Mouse (Mus musculus): ENCODE measurements around the gene Slc29a3. TPM values are rescaled to one million over a fixed set of nuclear protein-coding genes. Genes with fewer than 3 reads are reported as not detected.

Slc29a3 gene
- polyA plus RNA-seq, 1 experiment from 2014 or later = 14.8 TPM

DNA sequence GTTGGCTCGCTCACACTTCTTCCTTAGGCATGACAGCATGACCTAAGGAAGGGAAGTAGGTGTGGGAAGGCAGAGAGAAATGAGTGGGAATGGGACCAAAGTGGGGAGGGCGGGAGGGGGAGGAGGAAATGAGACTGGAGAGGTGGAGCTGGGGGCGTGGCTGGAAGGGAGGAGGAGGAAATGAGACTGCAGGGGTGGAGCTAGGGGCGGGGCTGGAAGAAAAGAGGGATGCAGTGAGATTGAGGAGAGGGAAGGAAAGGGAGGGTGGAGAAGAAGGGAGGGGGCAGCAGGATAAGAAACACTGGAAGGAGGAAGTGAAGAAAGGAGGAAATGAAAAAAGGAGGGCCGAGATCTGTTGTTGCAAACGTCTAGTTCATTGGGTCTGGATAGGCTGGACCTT lies 61.6 kb downstream of the Slc29a3 start:
- H3K4me2 ChIP-seq = no peak overlapping the region
- 50% methylated on average over 6 of the region's 6 CpGs for WGBS
- no peaks in the 10 kb centered on the region for H3K9me3 ChIP-seq
- no peak overlapping the region for H3K9ac ChIP-seq
- peaks cover 19% of the 10 kb centered on the region for H3K4me1 ChIP-seq
- H3K27me3 ChIP-seq = peaks cover 48% of the 10 kb centered on the region
- no peak overlapping the region for H3K27ac ChIP-seq
- no peak for ATAC-seq (ENCODE audit: insufficient number of reproducible peaks, insufficient read depth, low FRiP score, low TSS enrichment, low read depth)
- H3K36me3 ChIP-seq = no peaks in the 10 kb centered on the region
- no peak overlapping the region for H3K4me3 ChIP-seq

DNA sequence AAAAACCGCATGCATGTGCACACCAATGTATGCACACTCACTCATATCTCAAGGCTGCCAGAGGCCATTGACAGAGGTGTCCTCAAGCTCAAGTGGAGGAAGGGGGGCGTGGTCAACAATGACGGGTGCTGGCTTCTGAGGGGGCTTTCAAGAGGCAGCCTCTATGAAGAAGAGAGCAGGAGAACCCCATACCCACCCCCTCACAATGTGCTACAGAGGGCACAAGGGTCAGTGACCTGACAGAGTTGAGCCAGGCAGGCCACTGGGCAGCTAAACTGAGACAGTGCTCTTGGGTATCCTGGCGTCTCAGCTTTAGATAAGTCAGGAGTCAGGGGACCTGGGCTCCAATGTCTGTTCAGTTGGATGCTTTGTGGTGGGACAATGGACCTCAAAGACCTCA lies 63.2 kb downstream of the Slc29a3 start:
- ATAC-seq (ENCODE audit: insufficient number of reproducible peaks, insufficient read depth, low FRiP score, low TSS enrichment, low read depth) = no peak
- Histone ChIP-seq H3K27me3 (peaks cover 63% of the 10 kb centered on the region), H3K4me1 (peaks cover 24% of the 10 kb centered on the region), H3K4me3 (no peak overlapping the region), H3K4me2 (no peak overlapping the region), H3K27ac (no peak overlapping the region), H3K9me3 (no peaks in the 10 kb centered on the region), H3K36me3 (no peaks in the 10 kb centered on the region), H3K9ac (no peak overlapping the region)
- 81% methylated on average over 4 of the region's 4 CpGs for WGBS

DNA sequence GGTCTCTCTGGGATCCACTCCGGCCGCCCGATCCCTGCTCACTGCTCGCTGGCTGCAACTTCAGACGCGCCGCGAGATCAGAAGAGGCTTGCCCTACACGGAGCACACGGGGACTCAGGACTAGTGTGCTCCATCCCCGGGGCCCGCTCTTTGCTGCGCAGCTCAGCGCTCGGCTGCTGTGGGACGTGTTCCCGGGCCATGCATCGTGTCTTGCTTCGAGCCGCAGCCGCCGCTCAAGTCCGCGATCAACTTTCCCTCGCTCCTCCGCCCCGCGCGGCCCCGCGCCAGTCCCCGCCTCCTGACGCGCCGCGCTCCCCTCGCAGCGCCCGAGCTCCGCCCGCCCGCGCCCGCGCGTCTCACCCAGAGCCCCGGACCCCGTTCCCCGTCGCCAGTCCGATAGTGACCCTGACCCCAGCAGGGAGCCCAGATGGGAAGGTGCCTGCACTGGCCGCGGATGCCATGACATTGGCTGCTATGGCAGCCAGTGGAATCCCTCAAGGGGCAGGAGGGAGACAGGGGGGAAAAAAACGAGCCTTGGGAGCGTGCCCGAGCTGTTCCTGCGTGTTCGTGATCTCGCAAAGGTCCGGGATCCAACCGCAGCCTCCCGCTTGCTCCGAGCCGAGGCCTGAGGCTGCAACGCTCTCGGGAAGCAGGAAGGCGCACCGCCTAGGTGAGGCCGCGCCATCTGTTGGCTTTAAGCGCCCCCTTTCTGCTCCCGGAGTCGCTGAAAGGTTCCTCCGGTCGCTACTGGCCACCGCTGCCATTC lies 65.4 kb downstream of the Slc29a3 start:
- H3K9ac ChIP-seq = peak overlapping the region; percentile 78
- no peaks in the 10 kb centered on the region for H3K36me3 ChIP-seq
- ATAC-seq (ENCODE audit: insufficient number of reproducible peaks, insufficient read depth, low FRiP score, low TSS enrichment, low read depth) = peak; percentile 62; the same call in 1 of the 2 replicates
- H3K4me1 ChIP-seq = peaks cover 16% of the 10 kb centered on the region
- peak overlapping the region; percentile 99 for H3K4me2 ChIP-seq
- under 1% methylated on average over 76 of the region's 76 CpGs for WGBS
- H3K27me3 ChIP-seq = peaks cover 79% of the 10 kb centered on the region
- no peak overlapping the region for H3K27ac ChIP-seq
- H3K4me3 ChIP-seq = peak overlapping the region; percentile 64
- no peaks in the 10 kb centered on the region for H3K9me3 ChIP-seq

DNA sequence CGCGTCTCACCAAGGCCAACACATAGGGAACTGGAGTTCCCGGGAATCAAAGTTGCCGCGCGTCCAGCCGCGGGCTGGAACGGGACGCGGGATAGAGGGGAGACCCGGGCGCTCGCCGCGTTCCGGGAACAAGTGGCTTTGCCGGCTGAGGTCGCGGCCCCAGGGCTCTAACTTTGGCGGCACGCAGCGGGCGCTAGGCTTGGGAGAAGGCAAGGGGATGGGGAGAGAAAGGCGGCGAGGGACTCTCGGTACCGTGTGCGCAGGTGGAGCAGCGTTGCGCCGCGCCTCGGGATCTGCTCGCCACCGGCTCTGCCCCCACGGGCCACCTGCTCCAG lies 66.0 kb downstream of the Slc29a3 start:
- WGBS = under 1% methylated on average over 37 of the region's 37 CpGs

DNA sequence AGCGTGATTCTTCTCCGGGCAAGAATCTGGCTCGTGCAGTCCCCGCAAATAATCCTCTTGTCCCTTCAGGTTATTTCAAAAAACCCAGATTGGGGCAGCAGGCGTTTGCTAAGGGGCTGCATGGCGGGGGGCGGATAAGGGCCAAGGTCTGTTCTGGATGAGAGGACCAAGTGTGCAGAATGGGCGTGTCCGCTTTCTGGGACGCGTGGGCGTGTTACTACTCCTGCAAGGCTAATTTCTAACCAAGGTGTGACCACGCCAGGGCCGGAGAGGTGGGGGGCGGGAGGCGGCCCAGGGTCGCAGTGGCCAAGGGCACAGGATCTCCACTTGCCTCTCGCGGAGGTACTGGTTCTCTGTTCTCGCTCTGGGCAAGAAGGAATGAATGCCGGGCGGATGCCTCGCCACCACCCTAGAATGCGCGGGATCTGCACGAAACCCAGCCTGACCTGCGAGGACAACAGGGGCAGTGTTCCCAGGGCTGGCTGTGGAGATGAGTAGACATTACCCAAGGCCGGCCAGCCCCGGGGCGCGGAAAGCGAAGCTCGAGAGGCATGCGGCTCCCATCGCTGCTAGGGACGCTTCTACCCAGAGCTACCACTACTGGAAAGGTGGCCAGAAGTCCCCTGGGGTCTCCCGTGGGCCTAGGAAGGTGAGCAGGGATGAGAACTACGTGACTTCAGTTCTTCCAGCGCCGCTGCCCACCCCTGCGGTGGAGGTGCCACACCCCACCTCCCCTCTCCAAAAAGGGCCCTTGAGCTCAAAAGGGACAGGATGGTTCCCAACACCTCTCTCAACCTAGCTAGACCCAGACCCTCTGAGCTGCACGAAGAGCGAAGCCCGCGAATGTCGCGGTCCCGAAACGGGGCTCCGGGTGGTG lies 66.6 kb downstream of the Slc29a3 start:
- H3K36me3 ChIP-seq = no peaks in the 10 kb centered on the region

More for the DNA sequence above, 66.0 kb downstream of the Slc29a3 start:
- H3K9me3 ChIP-seq = no peaks in the 10 kb centered on the region
- H3K4me2 ChIP-seq = peak overlapping the region; percentile 99
- H3K36me3 ChIP-seq = no peaks in the 10 kb centered on the region
- H3K4me1 ChIP-seq = peaks cover 16% of the 10 kb centered on the region
- peaks cover 79% of the 10 kb centered on the region for H3K27me3 ChIP-seq
- no peak for ATAC-seq (ENCODE audit: insufficient number of reproducible peaks, insufficient read depth, low FRiP score, low TSS enrichment, low read depth)
- H3K9ac ChIP-seq = peak overlapping the region; percentile 78
- no peak overlapping the region for H3K27ac ChIP-seq
- H3K4me3 ChIP-seq = peak overlapping the region; percentile 64

DNA sequence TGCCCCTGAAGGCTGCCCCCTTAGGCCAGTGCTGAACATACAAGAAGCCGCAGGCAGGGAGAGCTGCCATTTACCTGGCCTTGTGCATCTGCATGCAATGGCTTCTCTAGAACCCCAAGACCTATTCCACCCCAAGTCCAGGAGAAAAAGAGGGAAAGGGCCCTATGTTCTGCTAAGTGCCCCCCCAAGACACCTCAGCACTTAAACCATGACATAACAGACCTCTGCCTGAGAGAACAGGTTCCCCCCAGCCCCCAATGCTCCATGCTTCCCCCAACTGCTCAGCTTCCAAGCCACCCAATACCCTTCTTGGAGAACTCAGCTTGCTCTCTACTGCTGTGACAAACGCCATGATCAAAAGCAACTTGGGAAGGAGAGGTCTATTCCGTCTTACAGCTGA lies 73.7 kb downstream of the Slc29a3 start:
- no peak for ATAC-seq (ENCODE audit: insufficient number of reproducible peaks, insufficient read depth, low FRiP score, low TSS enrichment, low read depth)
- no peaks in the 10 kb centered on the region for H3K4me1 ChIP-seq
- no peak overlapping the region for H3K4me2 ChIP-seq
- H3K9ac ChIP-seq = no peak overlapping the region
- H3K36me3 ChIP-seq = no peaks in the 10 kb centered on the region
- WGBS = 83% methylated on average over 3 of the region's 3 CpGs
- H3K27me3 ChIP-seq = peaks cover 11% of the 10 kb centered on the region
- H3K9me3 ChIP-seq = no peaks in the 10 kb centered on the region
- no peak overlapping the region for H3K27ac ChIP-seq
- H3K4me3 ChIP-seq = no peak overlapping the region

More for the DNA sequence above, 66.6 kb downstream of the Slc29a3 start:
- no peak for ATAC-seq (ENCODE audit: insufficient number of reproducible peaks, insufficient read depth, low FRiP score, low TSS enrichment, low read depth)
- Histone ChIP-seq H3K4me2 (peak overlapping the region; percentile 99), H3K27me3 (peaks cover 79% of the 10 kb centered on the region), H3K4me3 (peak overlapping the region; percentile 64), H3K9ac (peak overlapping the region; percentile 78), H3K9me3 (no peaks in the 10 kb centered on the region), H3K4me1 (peaks cover 16% of the 10 kb centered on the region), H3K27ac (no peak overlapping the region)
- 6% methylated on average over 50 of the region's 50 CpGs for WGBS

DNA sequence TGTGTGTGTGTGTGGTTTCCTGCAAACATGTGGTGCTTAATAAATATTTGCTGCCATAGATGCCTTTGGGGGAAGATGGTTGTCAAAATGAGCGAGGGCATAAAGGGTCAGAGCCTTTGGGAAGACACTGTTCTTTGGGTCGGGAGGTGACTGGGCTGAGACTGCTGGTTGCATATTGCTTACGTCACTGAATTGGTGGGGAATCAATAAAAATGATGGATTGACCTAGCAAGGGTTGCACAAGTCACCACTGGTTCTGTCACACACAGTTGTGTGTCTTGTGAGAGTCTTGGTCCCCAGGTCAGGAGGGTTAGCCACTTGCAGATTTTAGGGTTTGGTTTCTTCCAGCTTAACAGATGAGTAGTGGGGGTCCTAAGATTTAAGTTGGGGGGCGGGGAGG lies 75.3 kb downstream of the Slc29a3 start:
- H3K4me3 ChIP-seq = no peak overlapping the region
- no peaks in the 10 kb centered on the region for H3K36me3 ChIP-seq
- no peak overlapping the region for H3K27ac ChIP-seq
- no peaks in the 10 kb centered on the region for H3K9me3 ChIP-seq
- no peaks in the 10 kb centered on the region for H3K27me3 ChIP-seq
- H3K9ac ChIP-seq = no peak overlapping the region
- H3K4me1 ChIP-seq = no peaks in the 10 kb centered on the region
- 74% methylated on average over 4 of the region's 4 CpGs for WGBS
- no peak for ATAC-seq (ENCODE audit: insufficient number of reproducible peaks, insufficient read depth, low FRiP score, low TSS enrichment, low read depth)
- H3K4me2 ChIP-seq = no peak overlapping the region

DNA sequence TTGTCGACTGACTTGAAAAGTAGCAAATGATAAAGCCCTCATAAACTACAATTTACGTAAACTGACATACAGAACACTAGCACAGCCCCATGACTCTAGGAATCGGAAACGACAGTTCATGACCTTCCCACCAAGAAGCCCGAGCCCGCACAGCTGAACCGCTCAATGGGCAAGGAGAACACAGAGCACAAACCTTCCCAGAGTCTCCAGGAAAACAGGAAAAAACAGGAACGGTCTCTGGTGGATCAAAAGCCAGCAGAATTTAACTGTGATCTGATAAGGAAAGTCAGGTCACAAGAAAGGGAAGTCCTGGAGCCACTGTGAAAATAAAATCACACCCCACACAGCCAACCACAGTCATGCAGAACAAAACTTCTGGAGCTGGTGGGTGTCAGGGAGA lies 82.4 kb downstream of the Slc29a3 start:
- Histone ChIP-seq H3K4me2 (no peak overlapping the region), H3K36me3 (no peaks in the 10 kb centered on the region), H3K4me1 (no peaks in the 10 kb centered on the region), H3K4me3 (no peak overlapping the region), H3K27me3 (no peaks in the 10 kb centered on the region), H3K9ac (no peak overlapping the region), H3K27ac (no peak overlapping the region), H3K9me3 (no peaks in the 10 kb centered on the region)
- no peak for ATAC-seq (ENCODE audit: insufficient number of reproducible peaks, insufficient read depth, low FRiP score, low TSS enrichment, low read depth)
- 67% methylated on average over 8 of the region's 8 CpGs for WGBS

DNA sequence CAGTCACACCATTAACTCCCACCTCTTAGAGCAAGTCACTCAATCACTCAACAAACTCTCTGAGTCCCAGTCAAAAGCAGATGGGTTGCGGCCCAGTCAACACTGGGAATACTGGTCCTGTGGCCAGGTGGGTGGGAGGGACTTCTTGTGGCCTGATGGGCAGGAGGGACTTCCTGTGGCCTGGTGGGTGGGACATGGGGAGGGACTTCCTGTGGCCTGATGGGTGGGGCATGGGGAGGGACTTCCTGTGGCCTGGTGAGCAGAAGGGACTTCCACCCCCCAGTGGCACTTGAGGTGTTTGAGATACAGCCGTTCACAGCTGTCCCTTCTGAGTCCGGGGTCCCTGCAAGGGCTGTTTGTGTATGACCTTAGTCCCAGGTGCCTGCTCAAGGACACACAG lies 84.0 kb downstream of the Slc29a3 start:
- no peak overlapping the region for H3K9ac ChIP-seq
- H3K36me3 ChIP-seq = no peaks in the 10 kb centered on the region
- H3K27me3 ChIP-seq = no peaks in the 10 kb centered on the region
- no peaks in the 10 kb centered on the region for H3K9me3 ChIP-seq
- H3K27ac ChIP-seq = no peak overlapping the region
- H3K4me3 ChIP-seq = no peak overlapping the region
- ATAC-seq (ENCODE audit: insufficient number of reproducible peaks, insufficient read depth, low FRiP score, low TSS enrichment, low read depth) = no peak
- H3K4me1 ChIP-seq = no peaks in the 10 kb centered on the region
- H3K4me2 ChIP-seq = no peak overlapping the region
- 87% methylated on average over 3 of the region's 3 CpGs for WGBS

Other genes starting within 250 kb of the Slc29a3 start
- 0.72 and 0.84 TPM in 2 replicates for gene Cdh23, start 56.3 kb downstream of the Slc29a3 start, polyA plus RNA-seq (2015; fragmentation: Nextera tagmentation; extraction: Ambion mirVana)
- gene Unc5b, start 78.8 kb upstream of the Slc29a3 start, polyA plus RNA-seq (2015; fragmentation: Nextera tagmentation; extraction: Ambion mirVana) = 6.0 and 6.1 TPM in 2 replicates

Measured in embryonic facial prominence, embryonic 13.5 days (tissue).